Comparison of ENCODE assay signal across 11 mouse cellular contexts in the genomic region with DNA sequence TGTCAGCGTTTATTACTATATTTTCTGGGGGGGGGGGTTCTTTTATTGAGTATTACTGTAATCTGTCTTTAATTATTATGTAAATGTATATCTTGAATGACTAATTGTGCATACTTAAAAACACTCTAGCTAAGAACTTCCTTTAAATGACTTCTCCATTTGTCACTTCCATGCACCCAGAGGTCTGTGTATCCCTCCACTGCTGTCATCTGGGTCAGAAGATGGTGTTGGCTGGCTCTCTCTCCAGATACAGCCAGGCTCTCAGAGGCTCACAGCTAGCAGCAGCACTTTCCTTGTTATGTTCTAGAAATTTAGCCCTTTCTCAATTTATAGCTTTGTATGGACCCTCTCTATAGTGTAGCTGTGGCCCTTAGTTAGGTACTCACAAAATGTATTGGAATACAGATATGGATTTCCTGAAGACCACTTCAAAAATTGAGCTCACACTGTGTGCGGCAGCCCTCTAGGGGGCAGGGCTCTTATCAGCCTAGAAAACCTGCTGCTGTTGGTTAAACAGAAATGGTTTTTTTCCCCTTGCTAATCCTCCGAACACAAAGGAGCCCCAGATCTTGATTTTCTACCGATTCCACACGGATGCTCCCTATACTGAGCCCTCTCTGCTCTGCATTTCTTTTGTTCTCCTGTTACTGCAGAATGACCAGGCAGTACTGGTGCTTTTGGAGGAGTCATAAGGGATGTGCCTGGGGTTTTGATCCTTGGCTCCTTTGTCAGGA. TPM values are rescaled to one million over a fixed set of nuclear protein-coding genes. Genes with fewer than 3 reads are reported as not detected.
A peak's percentile ranks its signal among the peaks of the same experiment; 100 is the strongest.
DNase-seq lines count a peak whose midpoint lies in the region; ATAC-seq and TF ChIP-seq lines count a peak whose summit lies in the region.
"Had no signal": no experiment of that assay in that cellular context is flagged by ENCODE, and none has a peak within 500 bp of the region (broad histone marks: within the 10 kb centered on the region; RNA-seq: fewer than 3 reads in every experiment).

No protein-coding gene starts in this region.

- 35% methylated on average over 5 of the region's 5 CpGs for WGBS in embryonic facial prominence, embryonic 10.5 days

- H3K4me3 ChIP-seq in layer of hippocampus, adult 2 months = no peak overlapping the region
- H3K4me3 ChIP-seq in embryonic facial prominence, embryonic 10.5 days = no peak overlapping the region

- H3K4me1 ChIP-seq in embryonic facial prominence, embryonic 10.5 days = peaks cover 12% of the 10 kb centered on the region

- no peaks in the 10 kb centered on the region for H3K36me3 ChIP-seq in embryonic facial prominence, embryonic 10.5 days (replicated peaks)
- H3K36me3 ChIP-seq in splenic B cell, adult 2 months (ENCODE audit: control insufficient read depth, insufficient read depth, low read length, poor library complexity, severe bottlenecking) = no peaks in the 10 kb centered on the region

- H3K27ac ChIP-seq in layer of hippocampus, adult 2 months = no peak overlapping the region
- H3K27ac ChIP-seq in embryonic facial prominence, embryonic 10.5 days (replicated peaks) = no peak overlapping the region

- ATAC-seq in inflammation-experienced regulatory T-cells, adult 6 months = no peak
- ATAC-seq: Patski had no signal

- peak; percentile 62 for TF ChIP-seq CTCF in layer of hippocampus, adult 2 months (conservative IDR thresholded peaks at IDR 0.05)

- peaks cover 9% of the 10 kb centered on the region for H3K27me3 ChIP-seq in embryonic facial prominence, embryonic 10.5 days (replicated peaks; ENCODE audit: low read depth, poor library complexity, severe bottlenecking)
- H3K27me3 ChIP-seq in splenic B cell, adult 2 months (ENCODE audit: control insufficient read depth, insufficient read depth, low read length, poor library complexity, severe bottlenecking) = no peaks in the 10 kb centered on the region
- H3K27me3 ChIP-seq: Patski had no signal

- H3K9me3 ChIP-seq in embryonic facial prominence, embryonic 10.5 days = no peaks in the 10 kb centered on the region

- no peak for DNase-seq in layer of hippocampus, adult 2 months (ENCODE audit: low spot score in 2 of 2)
- DNase-seq in layer of hippocampus, adult 11-12 months (ENCODE audit: low spot score) = no peak
- peak; percentile 19 for DNase-seq in MEL-GATA-1-ER (ENCODE audit: extremely low read depth, low read depth)
- peak; percentile 11 for DNase-seq in embryonic facial prominence, embryonic 10.5 days (ENCODE audit: low spot score)
- DNase-seq in splenic B cell, adult 2 months (ENCODE audit: low read depth, low spot score) = peak; percentile 10
- DNase-seq in spleen, adult 12 weeks (ENCODE audit: low spot score) = no peak
- DNase-seq: gastrocnemius, postnatal 14 days; kidney, postnatal 25 days had no signal

RNA-seq across cellular contexts. Expression of a gene that starts 40.7 kb away (rescaled TPM):
- 1 to 10 TPM; 3.8 to 7.2 TPM for total RNA-seq in layer of hippocampus, adult 2 months (2021)
- 0.25 and 0.31 TPM in 2 replicates for polyA plus RNA-seq in embryonic facial prominence, embryonic 10.5 days (2016; fragmentation: Nextera tagmentation; extraction: Ambion mirVana)
- not detected for polyA plus RNA-seq in inflammation-experienced regulatory T-cells, adult 6 months (2017; shearing (Covaris generic))
- polyA plus RNA-seq: limb, embryonic 11.5 days had no signal

RNA-seq across cellular contexts. Expression of a gene that starts 57.7 kb away (rescaled TPM):
- total RNA-seq in layer of hippocampus, adult 2 months (2021) = 10 to 100 TPM; 54.5 to 55.7 TPM
- 26.3 and 26.6 TPM in 2 replicates for polyA plus RNA-seq in embryonic facial prominence, embryonic 10.5 days (2016; fragmentation: Nextera tagmentation; extraction: Ambion mirVana)
- polyA plus RNA-seq in inflammation-experienced regulatory T-cells, adult 6 months (2017; shearing (Covaris generic)) = 10 to 100 TPM; 10.3 to 18.0 (median 13.0) TPM

Comparison
In these comparisons a context has a peak if more than half of its experiments do, and no peak if none do; other contexts are left out.
1. DNase-seq: peak in MEL-GATA-1-ER (single experiment), embryonic facial prominence, embryonic 10.5 days (single experiment) and splenic B cell, adult 2 months (single experiment); none in layer of hippocampus, adult 2 months (0 of 2), layer of hippocampus, adult 11-12 months (single experiment) and spleen, adult 12 weeks (single experiment).